9 mouse cellular contexts compared by ENCODE assay signal in genomic region chr12:85366271-85366670, GRCm38 (mm10). TPM values are rescaled to one million over a fixed set of nuclear protein-coding genes. Genes with fewer than 3 reads are reported as not detected.
DNase-seq lines count a peak whose midpoint lies in the region; ATAC-seq and TF ChIP-seq lines count a peak whose summit lies in the region.
"Had no signal": no experiment of that assay in that cellular context is flagged by ENCODE, and none has a peak within 500 bp of the region (broad histone marks: within the 10 kb centered on the region; RNA-seq: fewer than 3 reads in every experiment).

No protein-coding gene starts in this region.

- TF ChIP-seq CTCF in testis, adult 2 months (IDR thresholded peaks at IDR 0.05; ENCODE audit: control insufficient read depth, insufficient read depth, insufficient replicate concordance, low read depth, low read length), result no peak

- 70% methylated on average over 3 of the region's 3 CpGs for WGBS in hindbrain, embryonic 13.5 days
- 84% methylated on average over 3 of the region's 3 CpGs for WGBS in hindbrain, embryonic 11.5 days
- 68% methylated on average over 3 of the region's 3 CpGs for WGBS in forebrain, embryonic 13.5 days

- H3K9ac ChIP-seq in hindbrain, embryonic 13.5 days, result peak overlapping the region; percentile 36; the same call in 1 of the 2 replicates
- no peak overlapping the region for H3K9ac ChIP-seq in hindbrain, embryonic 11.5 days (ENCODE audit: low read depth, low read length)
- H3K9ac ChIP-seq in forebrain, embryonic 13.5 days, result no peak overlapping the region

- peak overlapping the region; percentile 76 for H3K27ac ChIP-seq in hindbrain, embryonic 13.5 days
- H3K27ac ChIP-seq in hindbrain, embryonic 11.5 days (ENCODE audit: low read depth, low read length), result no peak overlapping the region
- H3K27ac ChIP-seq in testis, adult 2 months (ENCODE audit: control insufficient read depth, insufficient read depth, low read depth, low read length), result peak overlapping the region; percentile 49
- no peak overlapping the region for H3K27ac ChIP-seq in forebrain, embryonic 13.5 days

- no peaks in the 10 kb centered on the region for H3K9me3 ChIP-seq in hindbrain, embryonic 13.5 days
- no peaks in the 10 kb centered on the region for H3K9me3 ChIP-seq in hindbrain, embryonic 11.5 days (ENCODE audit: control insufficient read depth, low read length)
- no peaks in the 10 kb centered on the region for H3K9me3 ChIP-seq in forebrain, embryonic 13.5 days (replicated peaks)

- no peak for TF ChIP-seq POLR2A in testis, adult 2 months (IDR thresholded peaks at IDR 0.05; ENCODE audit: control insufficient read depth, low read depth, low read length)

- H3K4me1 ChIP-seq in hindbrain, embryonic 13.5 days (replicated peaks), result peaks cover 32% of the 10 kb centered on the region
- no peaks in the 10 kb centered on the region for H3K4me1 ChIP-seq in hindbrain, embryonic 11.5 days (replicated peaks; ENCODE audit: control insufficient read depth, insufficient read depth, low read length)
- no peaks in the 10 kb centered on the region for H3K4me1 ChIP-seq in testis, adult 2 months (ENCODE audit: control insufficient read depth, insufficient read depth, low read length)
- H3K4me1 ChIP-seq in forebrain, embryonic 13.5 days, result peaks cover 15% of the 10 kb centered on the region

- no peaks in the 10 kb centered on the region for H3K27me3 ChIP-seq in hindbrain, embryonic 13.5 days
- no peaks in the 10 kb centered on the region for H3K27me3 ChIP-seq in hindbrain, embryonic 11.5 days (ENCODE audit: control insufficient read depth, insufficient read depth, low read length)
- H3K27me3 ChIP-seq in testis, adult 2 months (ENCODE audit: control insufficient read depth, insufficient read depth, low read length), result no peaks in the 10 kb centered on the region
- no peaks in the 10 kb centered on the region for H3K27me3 ChIP-seq in forebrain, embryonic 13.5 days

- DNase-seq in hindbrain, embryonic 11.5 days (ENCODE audit: low spot score), result no peak
- DNase-seq in testis, postnatal 14 days (ENCODE audit: low spot score), result no peak
- peak; percentile 22 to 56 for DNase-seq in layer of hippocampus, postnatal 14 days (ENCODE audit: low spot score in 2 of 2)
- DNase-seq in urinary bladder, adult 2 months (ENCODE audit: low spot score), result no peak
- DNase-seq: kidney, adult 2 months had no signal

- 0 out of 2 replicates have a peak, but pooled peaks have one; percentile 52 for ATAC-seq in hindbrain, embryonic 13.5 days (ENCODE audit: low FRiP score)
- ATAC-seq in hindbrain, embryonic 11.5 days (ENCODE audit: low FRiP score), result no peak
- no peak for ATAC-seq in forebrain, embryonic 13.5 days
- no peak for ATAC-seq in megakaryocyte, adult 5-6 weeks (ENCODE audit: poor library complexity, severe bottlenecking)

- H3K36me3 ChIP-seq in hindbrain, embryonic 13.5 days, result no peaks in the 10 kb centered on the region
- H3K36me3 ChIP-seq in hindbrain, embryonic 11.5 days (ENCODE audit: control insufficient read depth, insufficient read depth, low read length), result no peaks in the 10 kb centered on the region
- H3K36me3 ChIP-seq in testis, adult 2 months (ENCODE audit: control insufficient read depth, insufficient read depth, low read length), result no peaks in the 10 kb centered on the region
- H3K36me3 ChIP-seq in forebrain, embryonic 13.5 days (ENCODE audit: poor library complexity, severe bottlenecking), result peaks cover 8% of the 10 kb centered on the region

- no peak overlapping the region for H3K4me2 ChIP-seq in hindbrain, embryonic 13.5 days
- H3K4me2 ChIP-seq in hindbrain, embryonic 11.5 days (replicated peaks; ENCODE audit: low read depth, low read length), result no peak overlapping the region
- no peak overlapping the region for H3K4me2 ChIP-seq in forebrain, embryonic 13.5 days

- H3K4me3 ChIP-seq in hindbrain, embryonic 13.5 days, result no peak overlapping the region
- no peak overlapping the region for H3K4me3 ChIP-seq in hindbrain, embryonic 11.5 days (ENCODE audit: low read depth, low read length)
- no peak overlapping the region for H3K4me3 ChIP-seq in testis, adult 2 months (ENCODE audit: control insufficient read depth, low read depth, low read length)
- no peak overlapping the region for H3K4me3 ChIP-seq in forebrain, embryonic 13.5 days

RNA-seq across cellular contexts. Expression of gene Tmed10, which starts 8.4 kb away (rescaled TPM):
- polyA plus RNA-seq in hindbrain, embryonic 13.5 days (2015; fragmentation: Nextera tagmentation; extraction: Ambion mirVana), result 198 TPM in 2 replicates
- polyA plus RNA-seq in hindbrain, embryonic 11.5 days (2014; fragmentation: Nextera tagmentation; extraction: Ambion mirVana), result 279 TPM in 2 replicates
- polyA plus RNA-seq in testis, adult 2 months (2012; rRNA removed), result 86.0 and 87.3 TPM in 2 replicates
- total RNA-seq in layer of hippocampus, postnatal 14 days (2021), result 100 to 1,000 TPM; 146 to 156 TPM
- polyA plus RNA-seq in urinary bladder, adult 2 months (2012; rRNA removed), result 207 and 230 TPM in 2 replicates
- polyA plus RNA-seq in forebrain, embryonic 13.5 days (2015; fragmentation: Nextera tagmentation; extraction: Ambion mirVana), result 173 and 187 TPM in 2 replicates
- 297 and 300 TPM in 2 replicates for total RNA-seq in megakaryocyte, adult 5-6 weeks (2015)
- total RNA-seq in megakaryocyte, adult 5-6 weeks (2017), result 128 and 157 TPM in 2 replicates

RNA-seq across cellular contexts. Expression of gene Nek9, which starts 27.1 kb away (rescaled TPM):
- 12.8 and 13.7 TPM in 2 replicates for polyA plus RNA-seq in hindbrain, embryonic 13.5 days (2015; fragmentation: Nextera tagmentation; extraction: Ambion mirVana)
- 10.2 and 13.4 TPM in 2 replicates for polyA plus RNA-seq in hindbrain, embryonic 11.5 days (2014; fragmentation: Nextera tagmentation; extraction: Ambion mirVana)
- polyA plus RNA-seq in testis, adult 2 months (2012; rRNA removed), result 18.2 and 20.3 TPM in 2 replicates
- 10 to 100 TPM; 29.4 to 29.6 TPM for total RNA-seq in layer of hippocampus, postnatal 14 days (2021)
- 54.2 and 64.1 TPM in 2 replicates for polyA plus RNA-seq in urinary bladder, adult 2 months (2012; rRNA removed)
- 13.4 and 15.6 TPM in 2 replicates for polyA plus RNA-seq in forebrain, embryonic 13.5 days (2015; fragmentation: Nextera tagmentation; extraction: Ambion mirVana)
- 40.9 TPM in 2 replicates for total RNA-seq in megakaryocyte, adult 5-6 weeks (2015)
- total RNA-seq in megakaryocyte, adult 5-6 weeks (2017), result 25.1 and 27.9 TPM in 2 replicates

Comparison
In these comparisons a context has a peak if more than half of its experiments do, and no peak if none do; other contexts are left out.
1. H3K27ac ChIP-seq: peak in hindbrain, embryonic 13.5 days (single experiment) and testis, adult 2 months (single experiment); none in hindbrain, embryonic 11.5 days (single experiment) and forebrain, embryonic 13.5 days (single experiment).
2. DNase-seq: peak in layer of hippocampus, postnatal 14 days (2 of 2); none in hindbrain, embryonic 11.5 days (single experiment), testis, postnatal 14 days (single experiment) and urinary bladder, adult 2 months (single experiment).